Mouse (Mus musculus) liver, adult (tissue): ENCODE data around the gene Aatf.

Experiments
- GATA4 ChIP-seq: IDR thresholded peaks from 2 replicates; pipeline ENCODE4 v1.6.1; 2014; ENCODE audit warnings: mild to moderate bottlenecking, low read length; ENCODE audit not compliant: insufficient replicate concordance

The Aatf gene

GRCm38 (mm10) chr11:84525421-84526274 lies 12.3 kb upstream of the Aatf start, which contains the start of gene Lhx1:
Lhx1 (minus strand) TSS chr11:84525535.
- TF ChIP-seq GATA4 = no peak

DNA sequence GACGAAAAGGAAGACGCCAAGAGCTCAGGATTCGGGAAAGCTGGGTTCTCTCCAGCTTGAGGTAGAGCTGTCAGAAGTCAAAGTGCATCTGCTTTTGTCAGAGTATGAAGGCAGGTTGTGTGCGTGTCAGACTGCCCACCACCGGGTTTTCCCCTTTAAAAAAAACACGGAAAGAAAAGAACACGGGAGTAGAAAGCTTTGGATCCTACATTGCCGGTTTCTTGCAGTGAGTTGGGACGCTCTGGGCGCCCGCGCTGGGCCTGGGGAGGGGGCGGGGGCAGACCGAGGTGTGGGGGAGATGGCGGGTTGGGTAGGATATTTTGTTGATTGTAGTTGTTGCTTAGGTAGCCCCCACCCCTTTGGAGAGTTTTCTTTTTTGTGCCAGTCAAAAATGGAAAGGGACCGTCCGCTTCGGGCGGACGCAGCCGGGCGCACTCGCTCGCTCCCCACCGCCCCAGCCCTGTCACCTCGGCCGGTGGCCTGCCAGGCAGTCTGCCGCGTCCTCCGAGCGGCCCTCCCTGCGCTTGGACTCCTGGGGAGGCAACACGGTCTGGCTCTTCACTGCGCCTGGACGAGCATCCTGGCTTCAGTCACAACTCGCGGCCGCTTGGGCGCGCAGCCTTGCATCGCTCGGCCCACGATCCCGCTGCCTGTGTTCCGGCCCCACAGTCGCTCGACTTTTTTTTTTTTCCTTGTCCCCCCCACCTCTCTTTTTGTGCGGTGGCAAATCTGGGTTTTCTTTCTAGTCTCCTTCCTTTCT lies 11.4 kb upstream of the Aatf start:
- no peak for TF ChIP-seq GATA4

- TF ChIP-seq GATA4 = no peak
These were observed 10.7 kb upstream of the Aatf start for GRCm38 (mm10) chr11:84523841-84524510.

DNA sequence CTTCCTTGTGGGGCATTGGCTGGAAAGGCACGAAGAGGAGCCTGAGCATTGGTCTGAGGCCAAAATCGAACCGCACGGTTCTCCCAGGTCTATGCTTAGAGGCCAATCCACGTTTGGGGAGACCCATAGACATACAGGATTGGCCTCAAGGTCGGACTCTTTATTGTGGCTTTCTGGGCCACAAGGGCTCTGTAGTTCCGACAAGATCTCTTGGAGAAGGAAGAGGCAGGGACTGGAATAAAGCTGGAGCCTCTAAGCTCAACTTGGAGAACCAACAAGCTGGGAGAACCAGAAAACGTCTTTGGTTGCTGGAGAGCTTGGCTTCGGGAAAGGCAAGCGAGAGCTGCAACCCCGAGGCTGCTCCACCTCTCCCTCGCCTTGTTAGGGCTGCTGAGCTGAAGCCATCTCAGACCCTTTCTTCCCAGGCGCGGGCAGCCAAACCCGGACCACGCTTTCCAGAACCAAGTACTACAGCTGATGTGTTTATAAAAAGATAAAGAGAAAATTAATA lies 10.1 kb upstream of the Aatf start:
- TF ChIP-seq GATA4 = no peak

DNA sequence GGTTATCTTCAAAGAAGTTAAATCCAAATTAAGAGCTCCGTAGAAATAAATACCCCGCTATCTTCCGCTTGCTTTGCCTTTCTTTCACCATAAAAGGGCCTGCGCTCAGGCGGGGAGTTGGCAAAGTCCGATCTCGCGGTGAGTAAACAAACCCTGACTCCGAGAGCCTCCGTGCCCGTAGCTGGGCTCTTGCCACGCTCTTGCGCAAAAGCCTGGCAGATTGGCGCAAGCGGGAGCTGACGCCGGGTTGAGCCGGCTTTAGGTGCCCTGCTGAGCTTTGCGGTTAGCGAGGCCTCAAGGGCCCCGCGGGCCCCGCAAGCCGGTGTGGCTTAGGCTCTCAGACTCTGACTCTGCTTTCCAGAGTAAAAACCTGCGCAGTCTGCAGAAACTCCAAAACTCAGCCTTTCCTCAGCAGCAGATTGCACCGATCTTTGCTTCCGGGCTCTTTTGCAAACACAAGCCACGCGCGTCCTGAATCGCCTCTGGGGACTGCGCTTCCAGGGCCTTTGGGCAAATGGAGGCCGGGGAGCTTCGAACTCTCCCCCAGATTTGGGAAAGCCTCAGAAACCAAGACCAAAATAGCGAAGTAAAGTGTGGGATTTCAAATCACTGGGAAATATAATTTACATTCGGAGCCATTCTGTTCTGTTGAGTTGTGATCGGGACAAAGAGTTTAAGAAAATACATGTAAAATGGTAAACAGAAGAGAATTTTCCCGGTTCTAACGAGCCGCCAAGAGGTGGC lies 9.4 kb upstream of the Aatf start:
- TF ChIP-seq GATA4 = no peak

GRCm38 (mm10) chr11:84521751-84522299 lies 8.5 kb upstream of the Aatf start:
- TF ChIP-seq GATA4 = no peak

DNA sequence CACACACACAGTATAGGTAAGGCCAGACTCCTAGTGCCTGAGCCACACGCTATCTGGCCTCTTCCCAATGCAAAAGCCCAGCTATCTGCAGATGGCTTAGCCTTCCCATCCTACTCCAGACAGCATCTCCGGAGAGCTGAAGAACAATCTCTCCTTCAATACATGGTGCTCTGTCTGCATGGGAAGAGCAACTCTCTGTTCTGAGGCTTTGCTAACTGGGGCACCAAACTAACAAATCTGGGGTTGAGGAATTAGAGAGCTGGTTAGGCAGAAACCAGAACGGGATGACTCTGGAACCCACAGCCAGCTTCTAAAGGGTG lies 7.7 kb upstream of the Aatf start:
- no peak for TF ChIP-seq GATA4

GRCm38 (mm10) chr11:84520269-84521070 lies 7.1 kb upstream of the Aatf start:
- no peak for TF ChIP-seq GATA4

DNA sequence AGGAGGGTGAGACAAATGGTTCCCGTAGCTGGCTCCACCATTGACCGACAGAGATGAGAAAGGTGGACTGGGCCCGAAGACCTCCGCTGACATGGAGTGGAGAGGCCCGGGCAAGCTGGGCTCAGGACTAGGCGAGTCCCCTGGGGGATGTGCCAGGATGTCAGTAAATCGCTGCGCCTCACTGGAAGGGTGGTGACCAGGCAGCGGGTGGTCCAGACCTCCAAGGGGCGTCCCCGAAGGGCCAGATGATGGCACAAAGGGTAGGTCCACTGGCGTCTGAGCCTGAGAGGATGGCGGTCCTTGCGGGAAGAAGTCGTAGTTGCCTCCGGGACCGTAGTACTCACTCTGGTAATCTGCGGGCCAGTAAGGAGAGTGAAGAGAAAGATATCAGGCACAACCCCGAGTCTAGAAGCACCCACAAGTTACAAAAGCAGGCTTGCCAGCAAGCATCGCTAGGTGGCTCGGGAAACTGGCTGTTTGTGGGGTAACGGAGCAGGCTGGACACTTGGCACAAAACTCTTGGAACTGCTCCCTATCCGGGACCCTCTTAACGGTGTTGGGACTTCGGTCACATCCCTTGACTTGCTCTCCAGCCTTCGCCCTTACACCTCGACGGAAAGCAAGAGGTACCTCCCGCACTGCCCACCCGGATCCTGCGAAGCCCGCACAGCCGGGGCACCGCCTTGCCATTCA lies 6.4 kb upstream of the Aatf start:
- TF ChIP-seq GATA4 = no peak

GRCm38 (mm10) chr11:84519036-84519435 lies 5.7 kb upstream of the Aatf start:
- TF ChIP-seq GATA4 = no peak

DNA sequence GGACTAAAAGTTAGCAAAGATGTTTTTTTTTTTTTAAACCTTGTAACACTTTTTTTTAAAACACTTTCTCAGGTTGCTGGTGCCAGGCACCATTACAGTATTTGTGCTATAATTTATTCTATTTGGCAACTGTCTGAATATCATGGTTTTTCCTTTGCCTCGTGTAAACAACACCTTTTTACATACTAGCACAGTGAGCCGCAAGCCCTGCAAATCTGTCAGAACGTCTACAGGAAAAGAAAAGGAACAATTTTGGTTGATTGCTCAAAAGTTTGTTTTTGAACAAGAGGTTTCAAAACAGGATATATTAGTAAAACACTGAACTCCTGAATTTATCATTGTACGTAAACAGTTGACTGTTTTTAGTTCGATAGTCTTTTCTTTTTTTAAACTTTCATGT lies 4.9 kb upstream of the Aatf start:
- no peak for TF ChIP-seq GATA4

- no peak for TF ChIP-seq GATA4
These were observed 4.1 kb upstream of the Aatf start for GRCm38 (mm10) chr11:84517431-84517830.

DNA sequence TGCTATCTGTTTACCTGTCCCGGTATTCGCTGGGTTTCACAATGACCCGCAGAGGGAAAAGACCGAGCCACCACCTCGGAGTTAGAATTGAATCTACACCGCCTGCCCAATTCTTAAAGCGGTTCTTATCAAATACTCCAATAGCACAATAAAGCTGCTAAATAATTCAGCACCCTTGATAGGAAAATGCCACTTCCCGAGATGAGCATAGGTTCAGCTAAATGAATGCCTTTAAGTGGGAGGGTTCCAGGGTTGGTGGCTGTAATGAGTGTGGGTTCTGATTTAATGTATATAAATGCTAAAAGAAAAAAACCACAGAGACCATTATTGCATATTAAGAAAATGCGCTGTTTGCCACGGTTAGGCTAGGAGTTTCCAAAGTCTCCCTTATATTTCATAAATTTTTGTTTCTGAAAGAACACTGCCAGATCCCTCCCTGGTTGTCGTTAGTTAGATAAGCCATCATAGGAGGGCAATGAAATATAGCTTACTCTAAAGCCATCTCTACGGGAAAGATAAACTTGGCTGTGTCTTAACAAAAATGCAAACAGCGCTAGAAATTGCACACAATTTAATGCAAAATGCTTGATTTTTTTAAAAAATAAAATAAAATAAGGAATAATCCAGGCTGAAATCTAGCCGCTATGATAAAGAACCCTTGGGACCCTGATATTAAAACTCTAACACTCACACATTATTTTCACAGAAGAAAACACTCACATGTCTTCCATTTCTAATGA lies 3.3 kb upstream of the Aatf start:
- no peak for TF ChIP-seq GATA4
